Mouse (Mus musculus): ENCODE measurements around the gene Bicra. TPM values are rescaled to one million over a fixed set of nuclear protein-coding genes. Genes with fewer than 3 reads are reported as not detected.

Gene Bicra
- total RNA-seq, 2 experiments from 2014 or later = 11.4 to 17.3 TPM

DNA sequence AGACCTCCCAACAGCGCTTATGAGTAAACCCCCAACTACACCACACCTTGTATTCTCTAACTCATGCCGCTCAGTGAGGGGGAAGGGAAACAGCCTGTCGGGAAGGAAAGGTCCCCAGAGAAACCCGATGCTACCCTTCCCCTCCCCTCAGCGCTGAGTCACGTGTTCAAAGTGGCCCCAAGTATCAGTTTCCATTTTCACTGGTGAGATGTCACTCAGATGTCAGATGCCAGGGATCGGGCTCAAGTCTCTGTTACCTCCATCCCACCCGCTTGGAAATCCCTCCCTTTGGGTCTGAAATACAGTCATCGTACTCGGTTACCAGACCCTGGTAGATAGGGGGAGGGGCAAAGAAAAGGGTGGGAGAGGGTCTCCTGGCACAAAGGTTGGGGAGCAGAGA, 125.9 kb downstream of the Bicra start:
- intact Hi-C loops (cut with DNase I) = no loop called here
- DNase-seq (ENCODE audit: low spot score in 2 of 2) = peak in 1 of 2 experiments; percentile 35

Other genes starting within 250 kb of the Bicra start
- not detected for gene Obox6, start 208.2 kb downstream of the Bicra start, total RNA-seq (2021)
- not detected for gene Crx, start 168.0 kb downstream of the Bicra start, total RNA-seq (2021)
- gene Crxos, start 165.3 kb downstream of the Bicra start, total RNA-seq (2021) = under 1 TPM in 1 of 2 experiments, not detected in 1; 0.27 TPM
- gene Selenow, start 125.5 kb downstream of the Bicra start, total RNA-seq (2021) = 1,000 to 10,000 TPM; 1,151 to 1,335 TPM
- gene Nop53, start 101.8 kb downstream of the Bicra start, total RNA-seq (2021) = 100 to 1,000 TPM; 113 to 130 TPM
- gene Ehd2, start 80.4 kb downstream of the Bicra start, total RNA-seq (2021) = 1 to 10 TPM; 3.5 to 6.8 TPM
- under 1 TPM; 0.64 to 0.88 TPM for gene Zfp541, start 13.9 kb upstream of the Bicra start, total RNA-seq (2021)
- gene Napa, start 50.5 kb upstream of the Bicra start, total RNA-seq (2021) = 100 to 1,000 TPM; 269 to 307 TPM
- 10 to 100 TPM; 40.9 to 44.9 TPM for gene Kptn, start 72.0 kb upstream of the Bicra start, total RNA-seq (2021)
- 100 to 1,000 TPM; 242 to 273 TPM for gene Slc8a2, start 81.9 kb upstream of the Bicra start, total RNA-seq (2021)
- gene Meis3, start 127.2 kb upstream of the Bicra start, total RNA-seq (2021) = 10 to 100 TPM; 37.3 to 40.9 TPM
- 10 to 100 TPM; 11.2 to 13.1 TPM for gene Dhx34, start 174.1 kb upstream of the Bicra start, total RNA-seq (2021)
- gene C5ar2, start 196.2 kb upstream of the Bicra start, total RNA-seq (2021) = under 1 TPM; 0.61 to 0.74 TPM
- gene C5ar1, start 211.6 kb upstream of the Bicra start, total RNA-seq (2021) = 1 to 10 TPM in 1 of 2 experiments, under 1 TPM in 1; 0.54 to 2.5 TPM
- 10 to 100 TPM; 32.1 to 33.5 TPM for gene Inafm1, start 225.7 kb upstream of the Bicra start, total RNA-seq (2021)
- gene Ccdc9, start 238.9 kb upstream of the Bicra start, total RNA-seq (2021) = 10 to 100 TPM; 75.4 to 87.2 TPM